Comparison of ENCODE assay signal across 8 mouse cellular contexts in genomic region chr19:32756636-32756899, GRCm38 (mm10). TPM values are rescaled to one million over a fixed set of nuclear protein-coding genes. Genes with fewer than 3 reads are reported as not detected.
A peak's percentile ranks its signal among the peaks of the same experiment; 100 is the strongest.
DNase-seq lines count a peak whose midpoint lies in the region; ATAC-seq and TF ChIP-seq lines count a peak whose summit lies in the region.

No protein-coding gene starts in this region.

- intact Hi-C loops in left cerebral cortex, postnatal 14 days (cut with DNase I) = loop anchor here (2.0 to 10.0 kb wide), 5 partner anchors 44 to 608 kb away; no protein-coding TSS in a partner anchor

- H3K4me2 ChIP-seq in lung, embryonic 16.5 days (ENCODE audit: low read depth, low read length) = peak overlapping the region; percentile 97
- peak overlapping the region; percentile 91 for H3K4me2 ChIP-seq in embryonic facial prominence, embryonic 13.5 days
- H3K4me2 ChIP-seq in intestine, postnatal 0 days (replicated peaks; ENCODE audit: low read depth) = peak overlapping the region; percentile 90

- H3K36me3 ChIP-seq in lung, embryonic 16.5 days (ENCODE audit: control insufficient read depth, insufficient read depth, low read length) = no peaks in the 10 kb centered on the region
- no peaks in the 10 kb centered on the region for H3K36me3 ChIP-seq in embryonic facial prominence, embryonic 13.5 days
- H3K36me3 ChIP-seq in intestine, postnatal 0 days (ENCODE audit: control insufficient read depth, insufficient read depth) = no peaks in the 10 kb centered on the region

- peak overlapping the region; percentile 96 for H3K27ac ChIP-seq in lung, embryonic 16.5 days (ENCODE audit: low read length)
- H3K27ac ChIP-seq in embryonic facial prominence, embryonic 13.5 days = peak overlapping the region; percentile 100
- H3K27ac ChIP-seq in intestine, postnatal 0 days (ENCODE audit: low read depth, low read length) = peak overlapping the region; percentile 99
- H3K27ac ChIP-seq in olfactory bulb, adult 2 months (ENCODE audit: insufficient read depth, low read depth, low read length) = peak overlapping the region; percentile 95

- no peaks in the 10 kb centered on the region for H3K9me3 ChIP-seq in lung, embryonic 16.5 days (ENCODE audit: control insufficient read depth, low read length)
- H3K9me3 ChIP-seq in embryonic facial prominence, embryonic 13.5 days = no peaks in the 10 kb centered on the region
- H3K9me3 ChIP-seq in intestine, postnatal 0 days (ENCODE audit: control insufficient read depth) = no peaks in the 10 kb centered on the region

- TF ChIP-seq POLR2A in olfactory bulb, adult 2 months (IDR thresholded peaks at IDR 0.05; ENCODE audit: insufficient read depth, low read depth, low read length) = no peak; the same call in 1 of the 2 replicates

- peak overlapping the region; percentile 86 for H3K9ac ChIP-seq in lung, embryonic 16.5 days (ENCODE audit: low read length)
- peak overlapping the region; percentile 83 for H3K9ac ChIP-seq in embryonic facial prominence, embryonic 13.5 days
- H3K9ac ChIP-seq in intestine, postnatal 0 days (ENCODE audit: low read depth, low read length) = peak overlapping the region; percentile 77

- ATAC-seq in lung, embryonic 16.5 days (ENCODE audit: low read depth) = peak; percentile 34
- peak; percentile 66 for ATAC-seq in embryonic facial prominence, embryonic 13.5 days (ENCODE audit: insufficient number of reproducible peaks, insufficient read depth, low FRiP score, low TSS enrichment, low read depth)
- no peak for ATAC-seq in intestine, postnatal 0 days

- TF ChIP-seq CTCF in intestine, postnatal 0 days (IDR thresholded peaks at IDR 0.05; ENCODE audit: low read depth) = peak; percentile 25
- no peak; the same call in 1 of the 2 replicates for TF ChIP-seq CTCF in olfactory bulb, adult 2 months (IDR thresholded peaks at IDR 0.05; ENCODE audit: insufficient read depth, low read depth, low read length)

- WGBS in lung, embryonic 16.5 days = 0% methylated on average over 14 of the region's 14 CpGs
- WGBS in embryonic facial prominence, embryonic 13.5 days = 0% methylated on average over 14 of the region's 14 CpGs
- WGBS in intestine, postnatal 0 days = under 1% methylated on average over 14 of the region's 14 CpGs
- WGBS in olfactory bulb, adult 2 months = under 1% methylated on average over 14 of the region's 14 CpGs

- peaks cover 12% of the 10 kb centered on the region for H3K4me1 ChIP-seq in lung, embryonic 16.5 days (replicated peaks; ENCODE audit: control insufficient read depth, insufficient read depth, low read length)
- peaks cover 18% of the 10 kb centered on the region for H3K4me1 ChIP-seq in embryonic facial prominence, embryonic 13.5 days
- H3K4me1 ChIP-seq in intestine, postnatal 0 days (replicated peaks; ENCODE audit: control insufficient read depth, insufficient read depth, low read length) = no peaks in the 10 kb centered on the region
- peaks cover 5% of the 10 kb centered on the region for H3K4me1 ChIP-seq in olfactory bulb, adult 2 months (ENCODE audit: control insufficient read depth, insufficient read depth, low read length)

- DNase-seq in lung, postnatal 10 days = no peak
- DNase-seq in embryo, embryonic 11 days = no peak
- DNase-seq in left cerebral cortex, postnatal 14 days (ENCODE audit: low spot score in 2 of 2) = no peak
- no peak for DNase-seq in c-Kit-positive CD71-positive TER-119-positive erythroid progenitor cells, embryonic 14.5 days (ENCODE audit: low spot score)

- peak overlapping the region; percentile 96 for H3K4me3 ChIP-seq in lung, embryonic 16.5 days (ENCODE audit: low read length)
- peak overlapping the region; percentile 97 for H3K4me3 ChIP-seq in embryonic facial prominence, embryonic 13.5 days
- peak overlapping the region; percentile 96 for H3K4me3 ChIP-seq in intestine, postnatal 0 days (ENCODE audit: low read depth, low read length)
- peak overlapping the region; percentile 81 for H3K4me3 ChIP-seq in olfactory bulb, adult 2 months (ENCODE audit: insufficient read depth, low read depth, low read length)

- H3K27me3 ChIP-seq in lung, embryonic 16.5 days (ENCODE audit: control insufficient read depth, insufficient read depth, low read depth, low read length) = peaks cover 2% of the 10 kb centered on the region; the same call in 1 of the 2 replicates
- H3K27me3 ChIP-seq in embryonic facial prominence, embryonic 13.5 days = peaks cover 23% of the 10 kb centered on the region
- H3K27me3 ChIP-seq in intestine, postnatal 0 days (replicated peaks; ENCODE audit: control insufficient read depth, insufficient read depth, low read length) = no peaks in the 10 kb centered on the region

RNA-seq across cellular contexts. Expression of gene Pten, which starts 0.7 kb away (rescaled TPM):
- polyA plus RNA-seq in lung, embryonic 16.5 days (2015; fragmentation: Nextera tagmentation; extraction: Ambion mirVana) = 9.1 and 9.5 TPM in 2 replicates
- 12.9 and 14.7 TPM in 2 replicates for polyA plus RNA-seq in embryonic facial prominence, embryonic 13.5 days (2015; fragmentation: Nextera tagmentation; extraction: Ambion mirVana)
- 13.2 and 16.1 TPM in 2 replicates for polyA plus RNA-seq in intestine, postnatal 0 days (2015; fragmentation: Nextera tagmentation; extraction: Ambion mirVana)
- 127 and 174 TPM in 2 replicates for polyA plus RNA-seq in olfactory bulb, adult 2 months (2012; ENCODE audit: insufficient read depth, insufficient read length, low replicate concordance, missing spikeins)
- total RNA-seq in left cerebral cortex, postnatal 14 days (2021) = 100 to 1,000 TPM; 147 to 158 TPM

RNA-seq across cellular contexts. Expression of gene Atad1, which starts 17.0 kb away (rescaled TPM):
- polyA plus RNA-seq in lung, embryonic 16.5 days (2015; fragmentation: Nextera tagmentation; extraction: Ambion mirVana) = 57.9 and 62.8 TPM in 2 replicates
- polyA plus RNA-seq in embryonic facial prominence, embryonic 13.5 days (2015; fragmentation: Nextera tagmentation; extraction: Ambion mirVana) = 67.0 and 68.3 TPM in 2 replicates
- polyA plus RNA-seq in intestine, postnatal 0 days (2015; fragmentation: Nextera tagmentation; extraction: Ambion mirVana) = 48.5 and 49.6 TPM in 2 replicates
- not detected in 2 replicates for polyA plus RNA-seq in olfactory bulb, adult 2 months (2012; ENCODE audit: insufficient read depth, insufficient read length, low replicate concordance, missing spikeins)
- total RNA-seq in left cerebral cortex, postnatal 14 days (2021) = 100 to 1,000 TPM; 121 to 122 TPM

Comparison
In these comparisons a context has a peak if more than half of its experiments do, and no peak if none do; other contexts are left out.
1. RNA of gene Atad1, which starts 17.0 kb away (polyA plus RNA-seq): 67.0 to 68.3 TPM in embryonic facial prominence, embryonic 13.5 days, 57.9 to 62.8 TPM in lung, embryonic 16.5 days and 48.5 to 49.6 TPM in intestine, postnatal 0 days; not detected in olfactory bulb, adult 2 months; every median in the first group is over 10 times any median in the second.
2. Peak in every context shown above with its lines, with median percentiles within 50 percentile points of each other: H3K27ac ChIP-seq, H3K4me2 ChIP-seq, H3K4me3 ChIP-seq and H3K9ac ChIP-seq.